Mouse (Mus musculus): ENCODE measurements around the gene B4galt5. TPM values are rescaled to one million over a fixed set of nuclear protein-coding genes. Genes with fewer than 3 reads are reported as not detected.

Gene B4galt5
- polyA plus RNA-seq, 1 experiment from 2014 or later = 34.2 TPM

GRCm38 (mm10) chr2:167298729-167299705 is 50.0 kb downstream of the B4galt5 start:
- Histone ChIP-seq H3K9ac (no peak overlapping the region), H3K4me2 (no peak overlapping the region), H3K9me3 (no peaks in the 10 kb centered on the region), H3K4me1 (replicated peaks) (peaks cover 17% of the 10 kb centered on the region), H3K27ac (replicated peaks) (peak overlapping the region; percentile 54; the same call in 1 of the 2 replicates), H3K27me3 (no peaks in the 10 kb centered on the region), H3K36me3 (no peaks in the 10 kb centered on the region), H3K4me3 (no peak overlapping the region)
- WGBS = 49% methylated on average over 27 of the region's 27 CpGs
- peak; percentile 39; the same call in 1 of the 2 replicates for ATAC-seq (ENCODE audit: low FRiP score, low read depth)

- ATAC-seq (ENCODE audit: low FRiP score, low read depth) = no peak
- H3K9me3 ChIP-seq = no peaks in the 10 kb centered on the region
- H3K4me1 ChIP-seq (replicated peaks) = peaks cover 17% of the 10 kb centered on the region
- 94% methylated on average over 11 of the region's 11 CpGs for WGBS
- no peaks in the 10 kb centered on the region for H3K27me3 ChIP-seq
- no peak overlapping the region for H3K9ac ChIP-seq
- no peak overlapping the region for H3K4me2 ChIP-seq
- H3K36me3 ChIP-seq = no peaks in the 10 kb centered on the region
- H3K27ac ChIP-seq (replicated peaks) = no peak overlapping the region
- no peak overlapping the region for H3K4me3 ChIP-seq
Measured at GRCm38 (mm10) chr2:167297985-167298384, 51.0 kb downstream of the B4galt5 start.

DNA sequence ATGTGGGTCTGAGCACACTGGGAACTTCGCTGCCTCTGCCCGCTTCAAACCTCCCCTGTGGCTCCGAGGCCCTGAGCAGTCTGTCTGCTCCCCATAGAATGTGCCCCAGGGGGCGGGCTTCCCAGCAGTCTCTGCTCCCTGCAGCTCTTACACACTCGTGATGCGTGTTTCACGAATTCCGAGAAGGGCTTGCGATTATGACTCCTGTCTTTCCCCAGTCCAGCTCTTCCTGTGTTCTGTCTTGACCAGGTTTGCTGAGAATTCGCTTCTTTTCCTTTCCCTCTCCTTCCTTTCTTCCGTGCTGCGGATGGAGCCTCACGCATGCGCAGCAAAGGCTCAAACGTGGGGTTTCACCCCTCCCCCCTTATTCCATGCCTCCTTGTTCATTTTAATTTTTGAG is 54.1 kb downstream of the B4galt5 start:
- no peak for ATAC-seq (ENCODE audit: low FRiP score, low read depth)
- no peaks in the 10 kb centered on the region for H3K27me3 ChIP-seq
- peaks cover 13% of the 10 kb centered on the region for H3K4me1 ChIP-seq (replicated peaks)
- H3K4me3 ChIP-seq = peak overlapping the region; percentile 2; the same call in 1 of the 2 replicates
- H3K4me2 ChIP-seq = peak overlapping the region; percentile 30; the same call in 1 of the 2 replicates
- no peaks in the 10 kb centered on the region for H3K9me3 ChIP-seq
- H3K27ac ChIP-seq (replicated peaks) = no peak overlapping the region; the same call in 1 of the 2 replicates
- no peak overlapping the region for H3K9ac ChIP-seq
- no peaks in the 10 kb centered on the region for H3K36me3 ChIP-seq
- 63% methylated on average over 15 of the region's 15 CpGs for WGBS

DNA sequence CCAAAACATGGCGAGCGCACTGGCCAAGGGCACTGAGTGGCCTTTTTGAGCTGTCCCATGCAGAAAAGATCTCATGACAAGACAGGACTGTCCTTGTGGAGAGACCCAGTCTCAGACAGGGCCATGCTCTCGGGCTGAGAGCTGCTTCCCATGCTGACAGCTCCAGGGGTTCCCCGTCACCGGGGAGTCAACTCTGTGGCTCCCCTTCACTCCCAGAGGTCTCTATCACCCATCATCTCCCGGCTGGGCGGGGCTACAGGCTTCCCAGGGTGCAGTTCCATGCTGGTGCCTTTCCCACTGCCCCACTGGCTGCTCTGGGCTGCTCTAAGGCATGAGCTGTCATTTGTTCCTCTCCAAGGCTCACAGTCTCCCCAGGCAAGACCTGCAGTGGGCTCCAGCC is 54.8 kb downstream of the B4galt5 start:
- Histone ChIP-seq H3K9me3 (no peaks in the 10 kb centered on the region), H3K4me3 (no peak overlapping the region), H3K4me1 (replicated peaks) (peaks cover 6% of the 10 kb centered on the region), H3K27me3 (no peaks in the 10 kb centered on the region), H3K9ac (no peak overlapping the region), H3K27ac (replicated peaks) (no peak overlapping the region), H3K4me2 (no peak overlapping the region), H3K36me3 (no peaks in the 10 kb centered on the region)
- no peak for ATAC-seq (ENCODE audit: low FRiP score, low read depth)
- 87% methylated on average over 7 of the region's 7 CpGs for WGBS

GRCm38 (mm10) chr2:167293289-167294085 is 55.5 kb downstream of the B4galt5 start:
- no peaks in the 10 kb centered on the region for H3K27me3 ChIP-seq
- no peak overlapping the region for H3K9ac ChIP-seq
- no peak overlapping the region for H3K27ac ChIP-seq (replicated peaks)
- 74% methylated on average over 13 of the region's 13 CpGs for WGBS
- H3K36me3 ChIP-seq = no peaks in the 10 kb centered on the region
- H3K4me1 ChIP-seq (replicated peaks) = no peaks in the 10 kb centered on the region
- no peak overlapping the region for H3K4me3 ChIP-seq
- H3K4me2 ChIP-seq = no peak overlapping the region
- no peak for ATAC-seq (ENCODE audit: low FRiP score, low read depth)
- H3K9me3 ChIP-seq = no peaks in the 10 kb centered on the region

DNA sequence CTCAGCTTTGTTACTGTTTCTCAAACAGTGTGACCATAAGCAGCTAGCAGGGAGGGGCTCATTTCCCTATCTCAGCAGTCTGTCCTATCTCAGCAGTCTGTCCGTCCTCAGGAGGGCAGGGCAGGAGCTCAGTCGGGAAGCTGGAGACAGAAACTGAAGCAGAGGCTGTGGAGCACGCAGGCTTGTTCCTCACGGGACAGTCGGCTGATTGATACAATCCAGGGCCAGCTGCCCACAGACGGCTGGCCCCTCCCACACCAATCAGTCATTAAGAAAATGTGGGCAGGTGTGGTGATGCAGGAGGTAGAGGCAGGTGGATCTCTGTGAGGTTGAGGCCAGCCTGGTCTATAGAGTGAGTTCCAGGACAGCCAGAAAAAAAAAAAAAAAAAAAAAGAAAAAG is 56.1 kb downstream of the B4galt5 start:
- H3K9ac ChIP-seq = no peak overlapping the region
- H3K4me3 ChIP-seq = no peak overlapping the region
- no peak for ATAC-seq (ENCODE audit: low FRiP score, low read depth)
- no peaks in the 10 kb centered on the region for H3K27me3 ChIP-seq
- no peak overlapping the region for H3K4me2 ChIP-seq
- no peaks in the 10 kb centered on the region for H3K36me3 ChIP-seq
- H3K4me1 ChIP-seq (replicated peaks) = no peaks in the 10 kb centered on the region
- no peak overlapping the region for H3K27ac ChIP-seq (replicated peaks)
- 13% methylated on average over 6 of the region's 6 CpGs for WGBS
- no peaks in the 10 kb centered on the region for H3K9me3 ChIP-seq

DNA sequence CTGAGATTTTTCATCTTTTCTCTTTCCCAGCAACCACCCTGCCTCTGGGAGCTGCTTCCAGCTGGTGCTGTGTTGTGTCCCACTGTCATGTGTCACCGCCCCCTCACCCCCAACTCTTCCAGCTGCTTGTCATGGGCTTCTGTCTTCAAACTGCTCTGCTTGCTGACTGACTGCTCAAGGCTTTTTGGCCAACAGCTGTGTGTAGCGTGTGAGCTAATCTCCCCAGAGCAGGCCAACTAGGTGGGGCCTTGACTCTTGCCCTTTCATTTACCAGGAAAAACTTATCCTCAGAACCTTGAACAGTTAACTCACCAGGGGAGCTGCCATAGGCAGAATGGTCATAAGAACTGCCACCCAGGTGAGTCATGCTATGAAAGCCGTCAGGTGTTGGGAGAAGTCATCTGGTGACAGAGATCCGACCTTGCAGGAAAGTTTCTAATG is 56.8 kb downstream of the B4galt5 start:
- Histone ChIP-seq H3K9ac (no peak overlapping the region), H3K9me3 (no peaks in the 10 kb centered on the region), H3K27ac (replicated peaks) (no peak overlapping the region), H3K4me2 (no peak overlapping the region), H3K4me3 (no peak overlapping the region), H3K4me1 (replicated peaks) (no peaks in the 10 kb centered on the region), H3K36me3 (no peaks in the 10 kb centered on the region), H3K27me3 (no peaks in the 10 kb centered on the region)
- ATAC-seq (ENCODE audit: low FRiP score, low read depth) = no peak
- 82% methylated on average over 4 of the region's 4 CpGs for WGBS

DNA sequence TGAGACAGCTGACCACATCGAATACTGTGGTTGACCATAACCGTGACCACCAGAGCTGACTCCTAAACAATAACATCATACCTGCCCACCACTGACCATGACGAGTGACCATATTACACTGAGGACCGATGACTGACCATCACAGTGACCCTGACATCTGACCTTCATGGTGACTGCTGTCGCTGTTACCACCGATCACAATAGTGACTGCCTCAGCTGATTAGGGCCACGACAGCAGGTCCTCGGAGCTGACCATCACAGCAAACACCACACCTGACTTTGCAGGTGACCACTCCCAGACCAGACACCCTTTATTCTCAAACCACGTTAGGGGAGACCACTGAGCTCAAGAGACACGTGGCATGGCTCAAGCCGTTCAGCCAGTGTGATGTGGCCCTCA is 57.3 kb downstream of the B4galt5 start:
- Histone ChIP-seq H3K27me3 (no peaks in the 10 kb centered on the region), H3K4me1 (replicated peaks) (no peaks in the 10 kb centered on the region), H3K9me3 (no peaks in the 10 kb centered on the region), H3K27ac (replicated peaks) (no peak overlapping the region), H3K4me3 (no peak overlapping the region), H3K4me2 (no peak overlapping the region), H3K36me3 (no peaks in the 10 kb centered on the region), H3K9ac (no peak overlapping the region)
- WGBS = 84% methylated on average over 11 of the region's 11 CpGs
- ATAC-seq (ENCODE audit: low FRiP score, low read depth) = no peak

DNA sequence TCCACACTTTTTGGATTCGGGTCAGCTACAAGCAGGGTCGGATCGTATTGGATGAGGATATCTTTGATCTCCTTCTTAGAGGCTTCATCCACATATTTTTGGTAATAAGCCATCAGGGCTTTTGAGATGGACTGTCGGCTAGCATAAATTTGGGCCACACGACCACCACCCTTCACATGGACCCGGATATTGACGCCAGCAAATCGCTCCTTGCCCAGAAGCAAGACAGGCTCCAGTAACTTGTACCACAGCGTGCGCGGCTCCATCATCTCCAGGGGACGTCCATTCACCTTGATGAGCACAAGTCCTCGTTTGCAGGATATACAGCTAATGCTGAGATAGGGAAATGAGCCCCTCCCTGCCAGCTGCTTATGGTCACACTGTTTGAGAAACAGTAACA is 67.5 kb downstream of the B4galt5 start:
- Histone ChIP-seq H3K4me3 (no peak overlapping the region), H3K4me1 (replicated peaks) (0 out of 2 replicates have a peak, but pooled peaks cover 3% of the 10 kb centered on the region), H3K36me3 (no peaks in the 10 kb centered on the region), H3K4me2 (no peak overlapping the region), H3K27me3 (no peaks in the 10 kb centered on the region), H3K9ac (no peak overlapping the region), H3K9me3 (no peaks in the 10 kb centered on the region), H3K27ac (replicated peaks) (no peak overlapping the region)
- 94% methylated on average over 13 of the region's 13 CpGs for WGBS
- no peak for ATAC-seq (ENCODE audit: low FRiP score, low read depth)

- WGBS = 82% methylated on average over 4 of the region's 4 CpGs
- Histone ChIP-seq H3K36me3 (no peaks in the 10 kb centered on the region), H3K9ac (no peak overlapping the region), H3K4me3 (no peak overlapping the region), H3K27ac (replicated peaks) (no peak overlapping the region), H3K4me1 (replicated peaks) (0 out of 2 replicates have a peak, but pooled peaks cover 3% of the 10 kb centered on the region), H3K9me3 (no peaks in the 10 kb centered on the region), H3K27me3 (no peaks in the 10 kb centered on the region), H3K4me2 (no peak overlapping the region)
- ATAC-seq (ENCODE audit: low FRiP score, low read depth) = peak; percentile 38; the same call in 1 of the 2 replicates
Measured at GRCm38 (mm10) chr2:167280986-167281310, 68.0 kb downstream of the B4galt5 start.

DNA sequence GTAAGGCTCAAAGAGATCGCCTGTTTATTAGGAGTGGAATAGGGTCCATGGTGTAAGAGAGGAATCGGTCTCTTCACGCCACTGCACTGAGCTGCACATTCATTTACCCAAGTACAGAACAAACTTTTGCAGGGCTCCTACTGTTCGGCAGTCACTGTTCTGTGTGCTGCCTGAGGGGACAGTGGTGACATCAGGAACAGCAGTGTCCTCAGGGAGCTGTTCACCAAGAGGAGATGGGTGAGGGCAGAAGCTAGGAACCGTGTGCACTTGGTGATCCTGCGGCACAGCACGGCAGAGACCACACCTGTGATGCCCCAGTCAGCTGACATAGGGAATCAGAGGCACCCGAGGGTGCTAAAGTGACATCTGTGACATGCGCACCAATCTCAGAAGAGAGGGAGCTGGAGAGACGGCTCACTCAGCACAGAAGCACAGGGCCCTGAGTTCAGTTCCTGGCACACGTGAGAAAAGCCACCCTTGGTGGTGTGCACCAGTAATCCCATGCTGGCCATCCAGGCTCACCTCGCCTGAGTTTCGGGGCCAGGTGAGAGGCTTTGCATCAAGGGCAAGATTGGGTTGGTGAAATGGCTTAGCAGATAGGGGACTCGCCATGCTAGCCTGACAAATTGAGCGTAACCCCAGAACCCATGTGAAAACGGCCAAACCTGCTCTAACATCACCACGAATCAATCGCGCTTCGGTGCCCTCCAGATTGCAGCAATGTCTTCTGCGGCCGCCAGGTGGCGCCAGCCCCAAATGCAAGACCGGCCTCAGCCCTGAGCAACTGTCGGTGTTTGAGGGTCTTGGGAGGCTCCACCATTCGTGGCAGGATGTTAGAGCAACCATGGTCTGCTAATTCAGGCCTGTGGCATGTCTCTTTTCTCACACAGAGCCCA is 68.6 kb downstream of the B4galt5 start:
- Histone ChIP-seq H3K4me1 (replicated peaks) (0 out of 2 replicates have a peak, but pooled peaks cover 3% of the 10 kb centered on the region), H3K36me3 (no peaks in the 10 kb centered on the region), H3K27me3 (no peaks in the 10 kb centered on the region), H3K4me2 (no peak overlapping the region), H3K9me3 (no peaks in the 10 kb centered on the region), H3K4me3 (no peak overlapping the region), H3K9ac (no peak overlapping the region), H3K27ac (replicated peaks) (no peak overlapping the region)
- ATAC-seq (ENCODE audit: low FRiP score, low read depth) = peak; percentile 89
- WGBS = 45% methylated on average over 26 of the region's 26 CpGs

All from hindbrain, embryonic 15.5 days (tissue).